Mouse (Mus musculus): Measurements from ENCODE around the gene Gm9887. TPM values are rescaled to one million over a fixed set of nuclear protein-coding genes. Genes with fewer than 3 reads are reported as not detected.
A peak's percentile ranks its signal among the peaks of the same experiment; 100 is the strongest.
"Not testable (repeated sequence)": the region's sequence is repeated elsewhere in the genome, so short reads cannot be mapped to it uniquely, and the experiment has no call there.

Gm9887 gene
- polyA plus RNA-seq, 1 experiment: 0.69 TPM

DNA sequence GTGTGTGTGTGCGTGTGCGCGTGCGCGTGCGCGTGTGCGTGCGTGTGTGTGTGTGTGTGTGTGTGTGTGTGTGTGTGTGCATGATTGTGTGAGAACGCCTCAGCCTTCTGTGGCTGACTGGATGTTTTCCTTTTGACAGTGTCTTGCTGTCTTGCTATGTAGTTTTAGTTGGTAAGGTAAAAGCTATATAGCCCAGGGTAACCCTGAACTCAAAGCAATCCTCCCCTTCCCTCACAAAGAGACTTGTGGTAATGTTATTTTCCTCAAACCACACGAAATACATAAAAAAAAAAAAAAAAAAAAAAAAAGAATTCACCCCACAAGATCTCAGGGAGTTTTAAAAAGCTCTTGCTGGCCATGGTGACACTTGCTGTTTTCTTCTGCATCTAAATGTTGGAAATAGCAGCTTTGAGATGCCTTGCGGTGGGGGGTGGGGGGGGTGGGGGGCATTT, 14.0 kb upstream of the Gm9887 start:
- not testable (repeated sequence) for DNase-seq (ENCODE audit: low spot score)

DNA sequence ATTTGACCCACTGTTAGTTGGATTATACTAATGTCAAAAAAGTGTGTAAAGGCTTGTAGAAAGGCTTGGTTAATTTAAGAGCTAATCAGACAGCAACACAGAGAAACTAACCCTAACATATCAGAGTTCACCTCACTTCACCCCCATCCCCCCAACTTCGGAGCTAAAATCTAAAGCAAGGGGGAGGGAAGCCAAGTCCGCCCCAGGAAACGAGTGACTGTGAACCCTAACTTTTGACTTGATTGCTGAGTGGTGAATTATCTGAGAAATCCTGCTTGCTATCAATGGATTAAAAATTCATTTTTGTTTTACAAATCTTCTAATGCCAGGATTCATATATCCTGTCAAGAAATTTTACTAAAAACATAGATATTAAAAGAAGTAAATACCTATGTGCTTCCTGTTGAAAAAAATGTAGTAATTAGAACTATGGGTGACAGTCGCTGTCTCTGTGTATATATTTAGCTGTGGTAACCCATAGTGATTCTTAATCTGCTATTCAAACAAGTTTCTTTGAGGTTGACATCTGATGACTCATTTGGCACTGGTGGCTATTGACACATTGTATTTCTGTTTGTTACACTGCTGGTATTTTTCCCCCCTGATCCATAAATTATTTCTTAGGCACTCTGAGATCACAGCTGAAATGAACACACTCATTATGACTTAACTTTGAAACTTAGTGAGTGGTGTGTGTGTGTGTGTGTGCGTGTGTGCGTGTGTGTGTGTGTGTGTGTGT, 13.5 kb upstream of the Gm9887 start:
- no peak for DNase-seq (ENCODE audit: low spot score)

DNA sequence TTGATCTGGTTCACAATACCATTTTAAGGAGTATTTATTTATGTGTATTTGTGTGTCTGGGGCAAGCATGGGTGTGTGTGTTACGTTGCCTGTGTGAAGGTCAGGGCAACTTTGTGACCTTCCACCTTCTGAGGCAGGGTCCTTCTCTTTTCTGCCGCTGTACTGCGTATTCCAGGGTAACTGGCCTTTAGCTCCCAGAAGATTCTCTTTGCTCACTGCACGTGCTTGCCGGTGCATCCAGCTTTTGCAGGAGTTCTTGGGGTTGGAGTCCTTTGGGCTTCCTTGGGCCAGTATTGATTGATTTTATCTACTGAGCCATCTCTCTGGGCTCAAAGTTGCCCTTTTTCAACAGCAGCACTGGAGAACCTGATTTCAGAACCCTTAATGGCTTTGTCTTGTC, 12.3 kb upstream of the Gm9887 start:
- DNase-seq (ENCODE audit: low spot score): no peak

DNA sequence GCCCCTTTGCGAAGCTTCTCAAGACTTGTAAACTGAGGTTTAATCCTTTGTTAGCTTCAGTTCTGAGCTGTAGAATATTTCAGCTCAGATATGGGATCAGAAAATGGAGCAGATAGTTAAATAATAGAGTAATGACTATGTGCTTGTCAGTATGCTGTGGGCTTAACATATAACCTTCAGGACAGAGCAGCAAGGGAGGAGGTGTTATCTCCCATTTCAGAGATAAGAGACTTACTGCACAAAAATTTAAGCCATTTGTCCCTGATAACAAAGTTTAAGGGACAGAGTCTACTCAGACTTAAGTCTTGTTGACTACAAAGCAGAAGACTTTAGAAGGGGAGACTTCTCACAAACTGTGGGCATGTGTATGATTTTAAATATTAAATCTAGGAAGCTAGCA, 10.6 kb upstream of the Gm9887 start:
- no peak for DNase-seq (ENCODE audit: low spot score)

DNA sequence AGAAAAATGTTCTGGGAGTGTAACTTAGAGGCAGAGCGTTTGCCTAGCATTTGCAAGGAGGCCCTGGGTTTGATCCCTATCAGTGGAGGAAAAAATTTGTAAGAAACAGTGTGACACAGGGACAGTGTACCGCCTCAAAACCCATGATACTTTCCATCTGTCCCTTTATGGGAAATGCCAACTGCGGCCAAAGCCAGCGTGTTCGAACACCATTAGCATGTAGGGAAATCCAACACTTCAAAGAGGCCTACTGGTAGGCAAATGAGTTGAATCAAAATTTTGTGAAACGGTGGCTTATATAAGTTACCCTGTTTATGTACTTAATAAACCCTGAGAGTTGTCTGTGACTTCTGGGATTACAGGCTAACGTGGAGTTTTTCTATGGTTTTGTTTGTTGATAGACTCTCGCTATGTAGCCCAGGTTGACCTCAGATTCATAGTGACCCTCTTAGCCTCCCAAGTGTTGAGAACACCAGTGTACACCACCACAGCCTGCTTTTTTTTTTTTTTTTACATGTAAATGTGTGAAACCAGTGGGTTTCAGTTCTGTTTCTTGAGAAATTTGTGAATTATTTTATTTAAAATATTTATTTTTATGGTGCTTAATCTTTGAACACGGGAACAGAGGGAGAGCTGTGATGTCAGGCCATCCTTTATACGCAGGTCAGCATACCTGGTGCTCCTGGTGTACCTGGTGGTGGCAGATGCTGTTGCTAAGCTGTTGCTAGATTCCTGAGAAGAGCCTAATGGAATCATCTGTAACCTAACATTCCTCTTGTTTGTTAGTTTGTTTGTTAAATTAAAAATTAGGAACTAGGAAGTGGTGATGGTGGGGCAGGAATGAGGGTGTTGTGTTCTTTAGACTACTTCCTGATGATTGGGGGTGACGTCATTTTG, 6.5 kb upstream of the Gm9887 start:
- DNase-seq (ENCODE audit: low spot score): no peak

DNA sequence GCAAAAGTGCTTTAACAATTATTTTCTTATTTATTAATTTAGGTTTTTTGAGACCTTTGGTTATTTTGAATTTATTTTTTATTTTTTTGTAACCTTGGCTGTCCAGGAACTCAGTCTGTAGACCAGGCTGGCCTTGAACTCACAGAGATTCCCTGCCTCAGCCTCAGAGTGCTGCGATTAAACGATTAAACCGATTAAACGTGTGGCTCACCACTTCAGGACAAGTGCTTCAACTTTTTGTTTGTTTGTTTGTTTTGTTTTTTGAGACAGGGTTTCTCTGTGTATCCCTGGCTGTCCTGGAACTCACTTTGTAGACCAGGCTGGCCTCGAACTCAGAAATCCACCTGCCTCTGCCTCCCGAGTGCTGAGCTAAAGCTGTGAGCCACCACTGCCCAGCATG, 5.4 kb upstream of the Gm9887 start:
- not testable (repeated sequence) for DNase-seq (ENCODE audit: low spot score)

DNA sequence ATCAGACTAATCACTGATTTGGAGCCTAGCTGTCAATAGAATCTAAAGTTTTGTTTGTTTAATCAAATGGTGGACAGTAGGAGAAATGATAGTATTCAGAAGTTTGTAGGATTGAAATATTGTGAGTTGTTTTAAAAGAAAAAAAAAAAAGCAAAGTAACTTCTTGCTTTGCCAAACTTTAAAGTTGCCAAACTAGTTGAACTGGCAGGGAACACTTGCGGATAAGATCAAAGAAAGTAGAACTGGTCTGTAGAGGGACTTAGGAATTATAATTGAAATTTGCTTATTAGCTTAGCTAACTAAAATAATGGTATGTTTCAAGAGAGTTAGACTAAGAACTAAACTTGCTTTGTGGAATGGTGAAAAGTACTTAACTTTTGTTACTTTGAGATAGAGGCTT, 4.9 kb upstream of the Gm9887 start:
- no peak for DNase-seq (ENCODE audit: low spot score)

DNA sequence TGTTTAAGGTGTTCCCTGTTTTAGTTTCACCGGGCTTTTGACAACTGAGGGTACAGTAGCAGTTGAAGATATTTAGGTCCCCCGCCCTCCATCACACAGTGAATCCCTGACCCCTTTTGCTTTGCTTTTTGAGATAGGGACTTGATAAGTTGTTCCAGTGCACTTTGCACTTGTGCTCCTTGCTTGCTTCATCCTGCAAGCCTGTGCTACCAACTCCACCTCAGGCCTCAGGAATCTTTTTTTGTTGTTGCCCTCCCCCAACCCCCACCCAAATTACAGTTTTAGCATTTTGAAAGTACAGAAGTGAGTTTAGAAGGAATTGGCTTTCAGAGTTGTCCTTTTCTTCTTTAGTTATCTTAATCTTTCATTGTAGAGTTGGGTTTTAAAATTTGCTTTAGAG, 3.9 kb upstream of the Gm9887 start:
- DNase-seq (ENCODE audit: low spot score): no peak

DNA sequence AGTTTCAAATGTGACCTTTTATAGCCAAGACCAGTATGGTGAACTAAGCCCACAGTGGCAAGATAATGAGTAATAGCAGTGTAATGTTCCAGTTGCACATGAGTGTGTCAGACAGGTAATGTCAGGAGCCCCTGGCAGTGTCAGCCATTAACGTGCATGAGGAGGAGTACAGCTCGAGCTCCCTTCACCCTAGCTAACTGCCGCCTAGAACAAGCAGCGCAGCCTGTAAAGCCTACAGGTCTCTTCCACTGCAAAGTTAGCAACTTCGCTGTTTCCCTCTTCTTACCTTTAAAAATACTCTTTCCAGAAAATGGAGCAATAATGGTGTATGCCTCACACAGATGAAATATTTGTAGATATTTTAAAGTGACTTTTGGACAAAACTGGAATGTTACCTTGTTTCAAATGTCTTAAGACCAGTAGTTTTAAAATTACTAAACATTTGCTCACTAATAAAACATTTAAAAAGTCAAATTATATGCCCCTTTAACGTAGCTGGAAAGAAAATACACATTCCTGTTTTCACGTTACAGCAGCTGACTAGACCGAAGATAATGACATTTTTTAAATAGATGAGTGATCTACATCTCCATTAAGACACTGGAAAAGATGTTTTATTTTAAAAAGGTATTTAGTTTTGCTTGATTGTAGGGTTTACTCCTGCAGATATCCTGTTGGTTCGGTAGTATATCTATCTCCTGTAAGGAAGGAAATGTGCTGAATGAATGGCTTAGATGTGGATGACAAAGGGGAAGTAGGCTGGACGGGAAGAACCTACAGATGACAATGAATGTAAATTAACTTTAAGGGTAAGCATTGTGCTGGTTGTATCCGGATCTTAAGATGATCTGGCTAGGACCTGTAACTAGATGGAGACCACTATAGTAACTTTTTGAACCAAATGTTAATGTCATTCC, 1.9 kb upstream of the Gm9887 start:
- no peak for DNase-seq (ENCODE audit: low spot score)

DNA sequence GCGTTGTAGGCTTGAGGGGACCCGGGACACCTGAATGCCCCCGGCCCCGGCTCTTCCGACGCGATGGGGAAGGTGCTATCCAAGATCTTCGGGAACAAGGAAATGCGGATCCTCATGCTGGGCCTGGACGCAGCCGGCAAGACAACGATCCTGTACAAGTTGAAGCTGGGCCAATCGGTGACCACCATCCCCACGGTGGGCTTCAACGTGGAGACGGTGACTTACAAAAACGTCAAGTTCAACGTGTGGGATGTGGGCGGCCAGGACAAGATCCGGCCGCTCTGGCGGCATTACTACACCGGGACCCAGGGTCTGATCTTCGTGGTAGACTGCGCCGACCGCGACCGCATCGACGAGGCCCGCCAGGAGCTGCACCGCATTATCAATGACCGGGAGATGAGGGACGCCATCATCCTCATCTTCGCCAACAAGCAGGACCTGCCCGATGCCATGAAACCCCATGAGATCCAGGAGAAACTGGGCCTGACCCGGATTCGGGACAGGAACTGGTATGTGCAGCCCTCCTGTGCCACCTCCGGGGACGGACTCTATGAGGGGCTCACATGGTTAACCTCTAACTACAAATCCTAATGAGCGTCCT, 573 bp upstream of the Gm9887 start:
- DNase-seq (ENCODE audit: low spot score): peak; percentile 36

DNA sequence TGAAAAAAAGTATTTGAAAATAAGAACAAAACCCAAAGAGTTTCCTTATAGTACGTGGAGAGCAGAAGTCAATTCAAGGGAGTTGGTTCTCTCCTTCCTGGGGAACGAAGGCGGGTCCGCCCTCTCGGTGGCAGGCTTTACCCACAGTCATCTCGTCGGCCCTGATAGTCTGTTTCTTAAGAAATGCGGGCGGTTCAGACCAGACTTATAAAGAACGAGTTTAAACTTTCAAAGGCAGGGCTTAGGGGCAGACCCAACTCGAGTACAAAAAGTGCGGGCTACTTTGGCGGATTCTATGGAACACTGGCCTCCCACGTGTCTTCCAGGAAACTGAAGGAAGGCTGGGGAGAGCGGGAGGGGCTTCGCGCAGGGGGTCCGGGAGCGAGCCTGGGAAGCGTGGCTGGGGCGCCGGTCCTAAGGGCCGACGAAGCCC, 821 bp downstream of the Gm9887 start:
- no peak for DNase-seq (ENCODE audit: low spot score)

DNA sequence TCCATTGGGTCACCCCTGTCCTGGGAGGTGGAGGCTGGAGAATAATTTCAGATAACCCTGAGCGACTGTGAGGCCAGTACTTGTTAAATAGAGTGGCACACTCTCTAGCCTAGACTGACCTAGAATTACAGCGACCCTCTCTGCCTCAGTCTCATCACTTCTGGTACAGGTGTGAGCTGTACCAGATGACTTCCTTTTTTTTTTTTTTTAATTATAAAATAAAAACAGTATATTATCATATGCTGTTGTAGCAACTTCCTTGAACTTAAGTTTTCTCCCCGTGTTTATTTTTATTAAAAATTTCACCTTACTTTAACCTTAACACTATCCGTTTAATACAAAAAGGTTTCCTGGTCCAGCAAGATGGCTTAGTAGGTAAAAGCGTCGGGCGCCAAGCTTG, 1.3 kb downstream of the Gm9887 start:
- DNase-seq (ENCODE audit: low spot score): no peak

DNA sequence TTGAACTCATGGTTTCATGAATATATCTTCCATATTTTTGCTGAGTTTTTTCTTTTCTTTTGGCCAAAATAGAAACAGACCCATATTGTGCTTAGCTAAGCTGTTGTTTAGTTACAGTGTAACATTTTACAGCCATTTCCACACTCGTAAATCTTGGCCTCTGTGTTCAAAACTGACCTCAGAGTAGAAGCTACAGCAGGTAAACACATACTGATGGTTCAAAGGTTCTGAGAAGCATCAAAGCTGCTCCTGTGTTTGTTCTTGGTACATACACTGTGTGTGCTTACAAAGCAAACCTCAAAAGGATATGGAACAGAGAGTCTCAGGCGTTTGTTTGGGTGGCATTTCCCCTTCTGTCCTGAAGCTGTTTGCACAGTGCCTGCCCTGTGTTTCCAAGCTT, 4.7 kb downstream of the Gm9887 start:
- no peak for DNase-seq (ENCODE audit: low spot score)

DNA sequence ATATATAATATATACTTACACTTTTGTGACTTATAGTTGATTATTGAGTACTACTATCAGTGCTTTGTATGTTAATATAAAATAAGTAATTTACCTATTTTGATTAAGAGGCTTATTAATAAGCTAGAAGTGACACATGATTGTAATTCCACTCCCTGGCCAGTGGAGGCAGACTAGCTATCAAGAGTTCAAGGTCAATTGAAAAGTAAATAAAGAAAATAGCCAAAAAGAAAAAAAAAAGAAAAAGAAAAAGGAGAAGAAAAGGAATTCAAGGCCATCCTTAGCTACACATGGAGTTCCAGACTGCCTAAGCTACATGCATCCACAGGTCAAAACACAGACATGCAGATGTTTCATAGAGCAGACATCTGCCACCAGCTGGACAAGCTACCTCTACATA, 5.8 kb downstream of the Gm9887 start:
- DNase-seq (ENCODE audit: low spot score): no peak

DNA sequence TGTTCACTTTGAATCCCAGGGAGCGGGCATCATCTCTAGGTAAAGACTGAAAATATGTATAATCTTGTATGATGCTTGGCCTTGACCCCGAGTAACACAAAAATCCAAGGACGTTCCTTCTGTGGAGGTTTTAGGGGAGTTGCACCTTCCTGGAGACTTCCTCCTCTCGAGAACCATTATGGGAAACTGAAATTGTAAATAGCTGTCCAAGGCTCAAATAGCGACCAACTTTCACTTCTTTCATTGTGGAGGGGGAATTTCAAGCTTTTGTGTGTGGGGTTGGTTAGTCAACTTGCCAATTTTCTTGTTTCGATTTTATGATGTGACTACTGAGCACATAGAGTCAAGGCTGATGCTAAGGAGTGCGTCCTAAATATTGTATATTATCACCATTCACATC, 6.5 kb downstream of the Gm9887 start:
- no peak for DNase-seq (ENCODE audit: low spot score)

DNA sequence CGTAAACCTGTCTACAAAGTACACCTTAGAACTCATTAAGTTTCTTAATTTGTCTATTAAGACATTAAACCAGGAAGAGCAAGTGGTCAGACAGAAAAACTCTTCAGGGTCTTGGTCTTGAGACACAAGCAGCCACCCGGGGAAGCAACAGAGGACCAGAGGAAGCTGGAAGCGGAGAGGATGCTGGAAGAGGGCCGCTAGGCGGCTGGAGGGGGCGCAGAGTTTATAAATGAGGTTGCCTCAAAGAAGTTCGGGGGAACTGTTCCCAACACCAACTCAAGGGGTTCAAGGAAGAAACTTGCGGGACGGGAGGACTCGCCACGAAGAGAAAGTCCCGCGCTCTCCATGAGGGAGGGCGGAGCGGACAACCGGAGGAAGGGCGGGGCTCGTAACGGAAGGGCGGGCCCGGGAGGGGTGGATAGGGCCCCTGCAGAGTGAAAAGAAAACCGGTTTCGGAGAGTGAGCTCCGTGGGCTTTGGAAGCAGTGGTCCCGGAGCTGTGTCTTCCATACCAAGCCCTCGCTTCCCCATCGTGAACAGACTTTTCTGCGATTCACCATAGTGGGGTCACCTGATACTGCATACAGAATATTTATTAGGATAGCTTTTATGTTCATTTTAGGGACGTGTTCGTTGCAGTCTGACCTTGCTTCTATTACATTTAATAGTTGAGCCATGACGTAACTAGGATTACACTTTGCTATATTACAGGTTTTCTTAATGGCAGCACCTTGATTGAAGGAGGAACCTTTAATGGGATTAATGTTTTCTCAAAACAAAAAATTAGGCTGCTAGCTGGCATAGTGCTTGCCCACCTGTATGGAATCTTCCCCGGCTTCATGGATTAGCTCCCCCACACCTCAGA, 8.1 kb downstream of the Gm9887 start:
- DNase-seq (ENCODE audit: low spot score): peak; percentile 69

DNA sequence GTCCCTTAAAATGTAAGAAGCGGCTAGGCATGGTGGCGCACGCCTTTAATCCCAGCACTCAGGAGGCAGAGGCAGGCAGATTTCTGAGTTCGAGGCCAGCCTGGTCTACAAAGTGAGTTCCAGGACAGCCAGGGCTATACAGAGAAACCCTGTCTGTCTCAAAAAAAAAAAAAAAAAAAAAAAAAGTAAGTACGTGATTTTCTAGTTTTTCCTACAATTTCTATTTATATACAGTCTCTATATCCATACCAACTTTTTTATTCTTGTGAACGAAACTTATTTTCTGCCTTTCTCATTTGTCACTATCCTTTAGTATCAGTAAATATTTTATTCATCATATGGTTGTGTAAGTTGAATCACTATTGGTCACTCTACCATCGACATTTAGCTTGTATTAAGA, 9.1 kb downstream of the Gm9887 start:
- DNase-seq (ENCODE audit: low spot score): not testable (repeated sequence)

DNA sequence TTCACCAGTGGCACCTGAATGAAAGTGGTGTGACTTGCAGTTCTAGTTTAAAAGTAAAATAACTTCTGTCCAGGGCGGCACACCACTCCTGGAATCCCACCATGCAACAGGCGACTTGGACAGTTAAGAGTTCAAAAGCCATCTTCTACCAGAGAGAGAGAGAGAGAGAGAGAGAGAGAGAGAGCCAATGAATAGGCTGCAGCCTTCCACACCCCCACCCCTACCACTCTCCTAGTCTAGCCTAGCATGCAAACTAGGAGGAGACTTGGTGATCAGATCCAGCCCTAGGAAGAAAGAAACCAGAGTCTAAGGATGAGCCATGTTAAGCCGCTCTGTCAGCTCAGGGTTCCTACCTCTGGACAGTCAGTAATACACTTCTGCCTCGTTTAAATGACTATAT, 9.9 kb downstream of the Gm9887 start:
- DNase-seq (ENCODE audit: low spot score): no peak

DNA sequence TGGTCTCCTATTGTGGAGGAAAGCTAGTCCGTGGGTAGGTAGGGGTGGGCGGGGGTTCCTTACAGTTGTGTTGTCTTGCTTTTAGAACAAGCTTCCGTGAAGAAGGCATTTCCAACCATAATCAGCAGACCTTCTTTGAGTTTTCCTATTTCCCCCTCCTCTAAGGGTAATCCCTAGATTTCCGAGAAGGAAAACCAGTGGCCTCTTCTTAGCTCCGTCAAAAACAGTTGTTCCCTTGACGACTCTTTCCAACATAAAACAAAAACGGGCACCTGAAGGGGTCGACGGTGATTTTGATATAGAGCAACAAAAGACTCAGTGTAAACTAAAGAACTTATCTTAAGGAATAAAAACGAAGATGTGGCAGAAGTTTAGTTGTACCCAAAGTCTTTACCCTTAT, 10.3 kb downstream of the Gm9887 start:
- no peak for DNase-seq (ENCODE audit: low spot score)

All from urinary bladder, adult 2 months (tissue).